Mouse (Mus musculus) adrenal gland, postnatal 0 days (tissue): ENCODE data around the gene Nrbf2. TPM values are rescaled to one million over a fixed set of nuclear protein-coding genes. Genes with fewer than 3 reads are reported as not detected.

Experiments used
- polyA plus RNA-seq: library from polyadenylated mRNA; unstranded; fragments of >200 nt; fragmentation: Nextera tagmentation; extraction: Ambion mirVana; gene quantifications from 2 replicates; pipeline ENCODE4 v1.2.1, GENCODE M21; 2015

Nrbf2 gene
- 28.0 and 33.0 TPM in 2 replicates for polyA plus RNA-seq

DNA sequence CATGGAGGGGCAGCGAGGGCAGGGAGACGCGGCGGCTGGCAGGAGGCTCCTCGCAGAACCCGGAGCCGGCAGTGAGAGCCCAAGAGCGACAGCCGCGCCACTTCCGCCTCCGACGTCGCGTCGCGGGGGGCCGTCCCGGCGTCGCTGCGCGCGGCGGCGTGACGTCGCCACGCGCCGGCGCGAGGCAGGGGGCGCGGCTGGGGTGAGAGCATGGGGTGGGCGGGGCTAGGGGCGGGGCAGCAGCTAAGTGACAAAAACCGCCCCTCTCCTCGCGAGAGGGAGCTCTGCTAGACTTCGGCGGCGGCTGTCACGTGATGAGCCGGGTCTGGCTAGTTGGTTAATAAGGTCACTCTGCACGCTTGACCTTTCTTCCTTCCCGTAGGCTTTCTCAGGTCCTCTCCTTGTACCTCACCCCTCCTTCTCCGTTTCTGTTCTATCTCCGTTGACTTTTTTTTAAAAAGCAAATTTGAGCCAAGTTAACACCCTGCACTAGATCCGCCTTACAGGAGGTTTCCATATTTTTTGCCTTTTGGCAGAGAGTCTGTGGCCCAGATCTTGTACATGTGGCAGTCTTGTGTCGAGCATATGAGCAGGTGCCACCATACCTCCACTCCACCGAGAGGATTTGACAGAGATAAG is at the start of gene Nrbf2:
Gene Nrbf2 (minus strand): TSS at position 130 of the 639 bp plus-strand sequence.

Other genes with a start within 250 kb of the Nrbf2 start
- 36.5 and 39.9 TPM in 2 replicates for gene Jmjd1c, start 189.2 kb downstream of the Nrbf2 start, polyA plus RNA-seq
- gene Reep3, start 188.4 kb downstream of the Nrbf2 start, polyA plus RNA-seq, result 25.6 and 31.9 TPM in 2 replicates